Mouse (Mus musculus) retina, adult 2 months (tissue): ENCODE results near the gene Cd34.

Experiments used
- DNase-seq: peaks from one replicate; pipeline ENCODE4 v3.0.0-alpha.2; 2012; ENCODE audit warnings: low read depth, low spot score

Gene Cd34

GRCm38 (mm10) chr1:194938715-194939114 is at the start of gene Cd34:
TSS of gene Cd34 (plus strand) at chr1:194938819.
- DNase-seq = no peak

GRCm38 (mm10) chr1:194894513-194894912 is 44.1 kb upstream of the Cd34 start:
- no peak for DNase-seq

GRCm38 (mm10) chr1:194895287-194895686 is 43.3 kb upstream of the Cd34 start:
- DNase-seq = no peak

- no peak for DNase-seq
These were observed 37.5 kb upstream of the Cd34 start for GRCm38 (mm10) chr1:194901075-194901474.

DNA sequence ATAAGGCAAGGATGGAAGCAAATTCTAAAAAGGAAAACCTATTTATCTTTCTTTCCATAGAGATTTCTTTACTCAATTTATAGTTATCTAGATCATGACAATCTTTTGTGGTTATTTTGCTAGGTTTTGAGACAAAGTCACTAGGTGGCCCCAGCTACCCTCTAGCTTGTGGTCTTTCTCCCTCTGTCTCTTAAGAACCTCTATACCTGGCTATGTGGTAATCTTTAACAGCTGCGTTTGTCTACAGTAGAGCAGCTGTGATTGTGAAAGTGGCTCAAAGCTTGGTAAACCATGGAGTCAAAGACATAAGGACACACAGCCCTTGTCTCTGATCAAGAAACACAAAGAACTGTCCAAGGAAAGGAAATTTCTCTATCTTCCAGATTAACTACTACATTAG is 36.8 kb upstream of the Cd34 start:
- DNase-seq = no peak

GRCm38 (mm10) chr1:194908956-194909355 is 29.7 kb upstream of the Cd34 start:
- DNase-seq = no peak

DNA sequence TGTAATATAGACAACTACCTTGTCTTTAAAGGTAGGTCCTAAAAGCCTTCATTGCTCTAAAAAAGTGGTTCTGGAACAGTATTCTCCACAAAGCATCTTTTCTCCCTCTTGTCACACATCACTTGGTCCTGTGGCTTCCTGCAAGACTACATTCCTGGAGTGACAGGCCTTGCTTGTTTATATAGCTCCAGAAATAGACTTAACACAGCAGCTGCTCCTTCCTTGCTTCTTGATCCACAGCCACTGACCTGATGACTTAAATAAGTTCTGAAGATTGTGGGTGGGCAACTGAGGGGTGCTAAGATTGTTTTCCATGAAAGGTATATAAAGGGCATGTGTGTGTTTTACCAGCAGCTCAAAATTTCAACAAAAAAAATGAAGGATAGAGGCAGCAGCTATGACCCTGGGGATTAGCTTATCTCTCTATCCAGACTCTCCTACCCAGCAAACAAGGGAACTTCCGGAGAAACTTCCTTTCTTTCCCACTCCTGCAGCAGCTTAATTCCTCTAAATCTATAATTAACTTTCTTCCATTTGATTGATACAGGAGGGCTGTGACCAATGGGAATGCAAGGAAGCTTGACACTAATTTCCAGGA is 12.8 kb upstream of the Cd34 start:
- no peak for DNase-seq

- DNase-seq = no peak
These were observed 10.7 kb upstream of the Cd34 start for GRCm38 (mm10) chr1:194927887-194928286.

- DNase-seq = no peak
These were observed 9.2 kb upstream of the Cd34 start for GRCm38 (mm10) chr1:194929275-194929971.

DNA sequence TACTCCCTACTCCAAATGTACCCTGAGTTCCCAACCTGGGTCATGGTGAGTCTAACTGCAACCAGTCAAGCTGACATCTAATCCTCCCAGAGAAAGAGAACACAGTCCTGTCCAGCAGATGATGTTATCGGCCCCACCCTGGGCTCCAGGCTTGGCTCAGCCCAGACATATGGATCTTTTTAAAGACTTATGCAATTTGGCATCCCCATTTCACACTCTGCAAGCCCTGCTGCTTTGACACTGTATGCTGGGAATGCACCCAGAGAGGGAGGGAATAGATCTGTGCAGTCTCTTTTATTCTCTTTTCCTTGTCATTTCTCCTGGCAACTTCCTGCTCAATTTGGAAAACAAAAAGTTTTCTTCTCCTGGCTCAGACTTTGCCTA is 8.7 kb upstream of the Cd34 start:
- no peak for DNase-seq

GRCm38 (mm10) chr1:194930706-194931105 is 7.9 kb upstream of the Cd34 start:
- DNase-seq = no peak

DNA sequence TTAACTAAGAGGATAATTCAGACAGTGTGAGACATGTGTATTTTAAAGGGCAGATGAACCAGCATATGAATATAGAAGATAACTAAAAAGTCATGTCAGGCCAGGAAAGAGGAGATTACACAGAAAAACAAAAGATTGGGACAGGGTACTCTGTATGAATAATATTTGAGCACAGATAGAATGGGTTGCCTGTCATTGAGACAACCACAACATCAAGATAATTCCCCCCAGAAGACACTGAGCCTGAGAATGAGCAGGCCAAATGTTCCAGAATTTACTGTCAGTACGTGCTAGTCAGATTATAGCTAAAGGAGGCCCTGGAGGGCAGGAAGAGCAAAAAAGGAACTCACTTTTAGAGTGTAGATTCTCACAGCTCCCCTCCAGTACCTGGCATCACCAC is 3.3 kb upstream of the Cd34 start:
- DNase-seq = no peak

DNA sequence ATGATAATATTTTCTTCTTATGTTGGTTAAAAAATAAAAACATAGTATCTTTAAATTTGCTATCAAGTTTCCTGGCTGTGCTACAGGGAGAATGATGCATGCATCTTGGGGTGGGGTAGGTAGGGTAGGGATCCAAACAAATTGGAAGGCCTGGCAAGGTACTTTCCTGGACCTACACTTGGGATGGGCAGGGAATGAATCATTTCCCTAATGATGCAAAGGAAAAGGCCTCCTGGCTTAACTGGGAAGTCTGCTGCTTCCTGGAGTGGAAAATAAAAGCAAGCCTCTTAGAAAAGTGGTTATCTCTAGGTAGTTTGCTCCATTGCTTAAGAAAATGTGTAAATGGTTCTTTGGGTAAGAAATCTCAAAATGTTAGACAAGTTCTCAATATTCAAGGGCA is 2.9 kb downstream of the Cd34 start:
- DNase-seq = no peak

GRCm38 (mm10) chr1:194942912-194943311 is 4.3 kb downstream of the Cd34 start:
- no peak for DNase-seq

DNA sequence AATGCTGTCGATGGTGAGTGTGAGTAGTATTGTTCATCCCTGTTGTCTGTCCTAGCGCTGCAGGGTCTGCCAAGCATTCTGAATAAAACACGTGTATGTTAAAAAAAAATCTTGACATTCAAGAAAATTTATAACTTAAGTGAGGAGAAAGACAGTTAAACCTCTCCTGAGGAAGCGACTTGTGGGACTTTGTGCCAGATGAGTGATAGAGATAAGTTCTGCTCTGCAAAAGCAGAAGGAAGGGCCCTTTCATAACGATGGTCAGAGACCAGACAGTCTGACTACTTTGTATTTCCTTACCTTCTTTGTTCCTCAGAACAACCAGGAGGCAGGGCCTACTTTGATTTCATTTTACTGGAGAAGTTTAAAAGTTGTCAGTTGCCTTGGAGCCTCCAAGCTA is 4.9 kb downstream of the Cd34 start:
- no peak for DNase-seq

- no peak for DNase-seq
These were observed 6.8 kb downstream of the Cd34 start for GRCm38 (mm10) chr1:194945382-194945781.

GRCm38 (mm10) chr1:194946467-194946866 is 7.8 kb downstream of the Cd34 start:
- DNase-seq = no peak

GRCm38 (mm10) chr1:194950913-194951312 is 12.3 kb downstream of the Cd34 start:
- DNase-seq = no peak

- no peak for DNase-seq
These were observed 14.3 kb downstream of the Cd34 start for GRCm38 (mm10) chr1:194952891-194953290.

GRCm38 (mm10) chr1:194954694-194955093 is 16.1 kb downstream of the Cd34 start:
- no peak for DNase-seq

GRCm38 (mm10) chr1:194955749-194956148 is 17.1 kb downstream of the Cd34 start:
- DNase-seq = no peak

DNA sequence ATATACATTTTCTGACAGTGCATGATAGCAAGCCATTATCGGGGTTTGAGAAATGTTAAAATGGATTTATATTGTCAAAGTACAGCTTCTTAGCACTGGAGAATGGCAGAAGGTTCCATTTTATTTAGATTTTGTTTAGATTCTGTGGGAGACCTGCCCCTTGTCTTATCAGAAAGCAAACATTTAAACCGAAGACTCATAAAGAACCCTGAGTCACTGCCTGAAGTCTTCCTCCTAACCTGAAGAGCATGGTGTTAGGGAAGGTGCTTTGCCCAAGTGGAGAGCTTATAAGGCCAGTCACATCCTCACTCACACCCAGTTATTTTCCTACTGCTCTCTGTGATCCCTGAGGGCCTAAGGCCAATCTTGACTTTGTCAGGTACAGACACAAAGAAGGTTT is 18.4 kb downstream of the Cd34 start:
- DNase-seq = no peak

GRCm38 (mm10) chr1:194962181-194962580 is 23.6 kb downstream of the Cd34 start:
- peak; percentile 22 for DNase-seq

GRCm38 (mm10) chr1:194962712-194963111 is 24.1 kb downstream of the Cd34 start:
- DNase-seq = no peak
